Mouse (Mus musculus) small intestine, adult 2 months (tissue): Measurements from ENCODE around the gene Zfp423.

Source experiments
- CTCF ChIP-seq: fragments of 200-500 bp; IDR thresholded peaks from 2 replicates; pipeline ENCODE4 v1.5.1; 2012; ENCODE audit warnings: low read depth, mild to moderate bottlenecking, control low read depth, inconsistent platforms, low read length, moderate library complexity, mixed read lengths; ENCODE audit not compliant: insufficient replicate concordance, insufficient read length; ENCODE audit errors: extremely low read depth
- POLR2A ChIP-seq: fragments of 200-500 bp; IDR thresholded peaks from 2 replicates; pipeline ENCODE4 v1.6.1; 2012; ENCODE audit warnings: low read depth, mild to moderate bottlenecking, control low read depth, inconsistent platforms, low read length, moderate library complexity

DNA sequence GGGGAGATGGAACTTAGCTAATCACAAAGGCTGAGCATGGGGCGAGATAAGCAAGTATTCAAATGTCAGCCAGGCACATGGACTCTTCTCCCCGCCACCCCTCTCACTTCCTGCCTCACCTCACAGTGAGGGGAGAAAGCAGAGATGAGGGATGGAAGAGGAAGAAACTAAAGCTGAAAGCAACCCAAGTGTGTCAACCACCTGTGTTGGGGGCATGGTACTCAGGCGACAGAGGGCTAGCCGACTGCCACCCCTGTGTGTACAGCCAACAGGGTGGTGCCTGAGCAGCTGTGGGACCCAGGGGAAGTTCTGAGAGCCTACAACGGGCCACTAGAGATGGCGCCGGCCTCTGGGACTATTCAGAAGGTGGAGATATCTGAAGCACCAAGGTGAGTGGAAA is 327.6 kb downstream of the Zfp423 start:
- no peak for TF ChIP-seq CTCF
- TF ChIP-seq POLR2A: no peak
